Mouse (Mus musculus) liver, embryonic 12.5 days (tissue): ENCODE data around the gene Mrps21. TPM values are rescaled to one million over a fixed set of nuclear protein-coding genes. Genes with fewer than 3 reads are reported as not detected.
"Not testable (repeated sequence)": the region's sequence is repeated elsewhere in the genome, so short reads cannot be mapped to it uniquely, and the experiment has no call there.

Experiments
- ATAC-seq: fragments of 200-750 bp; cut with Nextera tagmentation; 2 replicates; pipeline ENCODE4 v1.8.0; 2017; ENCODE audit warnings: moderate number of reproducible peaks, mild to moderate bottlenecking, moderate library complexity
- H3K27ac ChIP-seq: fragments of 300-500 bp; sonication (generic); 2 replicates; pipeline ENCODE4 v1.5.1; 2016; ENCODE audit warnings: mild to moderate bottlenecking
- H3K27me3 ChIP-seq: fragments of 300-500 bp; sonication (generic); replicated peaks from 2 replicates; pipeline ENCODE4 v1.6.1; 2016; ENCODE audit warnings: mild to moderate bottlenecking, moderate library complexity
- H3K36me3 ChIP-seq: fragments of 300-500 bp; sonication (generic); 2 replicates; pipeline ENCODE4 v1.6.1; 2016; ENCODE audit warnings: mild to moderate bottlenecking, moderate library complexity
- H3K4me1 ChIP-seq: fragments of 300-500 bp; sonication (generic); 2 replicates; pipeline ENCODE4 v1.6.1; 2016
- H3K4me2 ChIP-seq: fragments of 300-500 bp; sonication (generic); 2 replicates; pipeline ENCODE4 v1.6.1; 2016; ENCODE audit warnings: mild to moderate bottlenecking, moderate library complexity
- H3K4me3 ChIP-seq: fragments of 300-500 bp; sonication (generic); 2 replicates; pipeline ENCODE4 v1.5.1; 2016; ENCODE audit warnings: mild to moderate bottlenecking, moderate library complexity
- H3K9ac ChIP-seq: fragments of 300-500 bp; sonication (generic); 2 replicates; pipeline ENCODE4 v1.6.1; 2016; ENCODE audit warnings: mild to moderate bottlenecking, moderate library complexity
- H3K9me3 ChIP-seq: fragments of 300-500 bp; sonication (generic); replicated peaks from 2 replicates; pipeline ENCODE4 v1.6.1; 2016; ENCODE audit warnings: mild to moderate bottlenecking, moderate library complexity
- WGBS: fragments of 180-500 bp; shearing (Covaris S2); methylation state at CpG from one replicate; pipeline ENCODE4 v1.1.7; 2016; ENCODE audit not compliant: insufficient replicate concordance; 5-methylcytosine and 5-hydroxymethylcytosine counted together
- polyA plus RNA-seq: library from polyadenylated mRNA; unstranded; fragments of >200 nt; fragmentation: Nextera tagmentation; extraction: Ambion mirVana; gene quantifications from 2 replicates; pipeline ENCODE4 v1.2.1, GENCODE M21; 2016

Gene Mrps21
- 280 and 285 TPM in 2 replicates for polyA plus RNA-seq

DNA sequence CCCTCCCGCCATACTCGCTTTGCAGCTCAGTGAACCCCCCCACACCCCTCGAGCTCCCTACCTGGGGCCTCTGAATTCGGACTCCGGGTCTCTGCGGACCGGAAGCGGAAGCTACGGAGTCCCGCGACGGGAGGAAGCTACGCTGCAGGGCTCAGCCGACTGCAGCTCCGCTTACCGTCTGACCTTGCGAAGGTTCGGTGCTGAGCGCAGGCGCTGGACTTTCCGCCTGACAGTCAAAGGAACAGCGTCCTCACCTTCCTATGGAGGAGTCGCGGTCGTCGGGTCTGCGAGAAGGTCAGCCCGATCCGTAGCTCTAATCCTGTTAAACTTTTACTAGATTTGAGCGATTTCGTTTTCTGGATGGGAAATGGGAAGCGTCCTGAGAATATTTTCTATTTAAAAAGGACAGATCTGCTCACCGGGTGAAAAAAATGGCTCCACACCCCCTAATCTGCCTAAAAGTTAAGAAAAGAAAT is at the start of gene Mrps21:
Gene Mrps21, minus strand, starts transcription at position 128 of the 476 bp plus-strand sequence.
- no peaks in the 10 kb centered on the region for H3K27me3 ChIP-seq

DNA sequence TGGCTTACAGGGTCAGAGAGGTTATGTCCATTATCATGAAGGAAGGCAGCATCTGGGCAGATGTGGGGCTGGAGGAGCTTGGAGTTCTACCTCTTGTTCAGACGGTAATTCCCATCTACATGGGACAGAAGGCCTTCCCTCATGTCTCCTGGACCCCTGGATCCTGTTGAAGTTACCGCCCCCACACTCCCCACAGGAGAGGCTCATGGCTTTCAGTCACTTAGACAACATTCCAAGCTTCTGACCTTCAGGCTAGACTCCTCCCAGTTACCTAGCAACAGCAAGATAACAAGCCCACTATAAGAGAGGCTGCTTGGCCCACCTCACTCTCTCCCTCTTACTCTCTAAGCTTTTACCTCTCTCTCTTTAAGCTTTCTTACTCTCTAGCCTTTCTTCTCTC is 49.2 kb upstream of the Mrps21 start:
- not testable (repeated sequence) for H3K36me3 ChIP-seq, H3K27ac ChIP-seq, H3K4me1 ChIP-seq, H3K27me3 ChIP-seq, ATAC-seq, H3K4me2 ChIP-seq, H3K9me3 ChIP-seq, H3K9ac ChIP-seq, H3K4me3 ChIP-seq
- WGBS = 61% methylated on average over 2 of the region's 2 CpGs

More for the DNA sequence above, at the start of gene Mrps21:
- H3K36me3 ChIP-seq = peaks cover 48% of the 10 kb centered on the region
- peaks cover 47% of the 10 kb centered on the region for H3K4me1 ChIP-seq
- H3K9me3 ChIP-seq = no peaks in the 10 kb centered on the region
- 1% methylated on average over 33 of the region's 33 CpGs for WGBS
- peak within 1 kb of the TSS; percentile 81 for H3K9ac ChIP-seq
- H3K27ac ChIP-seq = peak within 1 kb of the TSS; percentile 87
- peak within 1 kb of the TSS; percentile 69 for H3K4me3 ChIP-seq
- H3K4me2 ChIP-seq = peak within 1 kb of the TSS; percentile 76
- peak; percentile 94 for ATAC-seq

DNA sequence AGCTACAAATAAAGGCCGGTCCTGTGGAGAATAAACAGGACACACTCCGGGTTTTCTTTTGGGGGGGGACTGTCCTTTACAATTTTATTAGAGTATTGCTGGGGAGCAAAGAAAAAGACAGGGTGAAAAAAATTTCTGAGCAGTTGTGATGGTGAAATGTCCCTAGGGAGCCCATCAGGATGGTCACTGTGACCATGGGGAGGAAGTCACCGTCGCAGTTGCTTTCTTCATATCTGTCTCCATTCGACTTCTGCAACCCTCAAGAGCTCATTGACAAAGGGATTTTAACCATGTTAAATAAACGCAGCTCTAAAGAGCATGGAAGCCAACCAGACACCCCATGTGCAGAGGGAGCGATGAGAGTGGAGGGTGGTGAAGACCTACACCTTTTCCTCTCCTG is 45.4 kb upstream of the Mrps21 start:
- no peaks in the 10 kb centered on the region for H3K36me3 ChIP-seq
- H3K9ac ChIP-seq = no peak overlapping the region
- no peaks in the 10 kb centered on the region for H3K9me3 ChIP-seq
- no peak overlapping the region for H3K4me2 ChIP-seq
- peaks cover 5% of the 10 kb centered on the region for H3K4me1 ChIP-seq
- no peak for ATAC-seq
- WGBS = 55% methylated on average over 7 of the region's 7 CpGs
- H3K4me3 ChIP-seq = no peak overlapping the region
- H3K27ac ChIP-seq = no peak overlapping the region
- H3K27me3 ChIP-seq = no peaks in the 10 kb centered on the region; the same call in 1 of the 2 replicates

DNA sequence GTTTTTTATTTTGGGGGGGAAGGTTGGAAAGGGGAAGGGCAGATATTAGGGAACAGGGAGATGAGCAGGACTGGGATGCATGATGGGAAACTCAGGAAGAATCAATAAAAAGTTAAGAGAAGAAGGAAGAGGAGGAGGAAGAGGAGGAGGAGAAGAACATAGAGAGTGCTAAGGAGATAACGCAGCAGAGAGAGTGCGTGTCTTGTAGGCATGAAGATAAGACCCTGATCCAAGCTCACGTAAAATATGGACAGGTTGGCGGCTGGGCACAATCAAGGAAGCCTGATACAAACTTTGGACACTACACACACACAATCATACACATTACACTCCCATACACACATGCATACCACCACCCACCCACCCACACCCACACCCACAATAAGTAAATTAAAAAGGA is 43.4 kb upstream of the Mrps21 start:
- 17% methylated on average over 4 of the region's 4 CpGs for WGBS
- no peaks in the 10 kb centered on the region for H3K36me3 ChIP-seq
- H3K9ac ChIP-seq = no peak overlapping the region
- H3K4me3 ChIP-seq = no peak overlapping the region
- H3K27me3 ChIP-seq = 0 out of 2 replicates have a peak, but pooled peaks cover 5% of the 10 kb centered on the region
- H3K27ac ChIP-seq = no peak overlapping the region
- H3K4me1 ChIP-seq = peaks cover 5% of the 10 kb centered on the region
- no peak for ATAC-seq
- no peak overlapping the region for H3K4me2 ChIP-seq
- no peaks in the 10 kb centered on the region for H3K9me3 ChIP-seq

DNA sequence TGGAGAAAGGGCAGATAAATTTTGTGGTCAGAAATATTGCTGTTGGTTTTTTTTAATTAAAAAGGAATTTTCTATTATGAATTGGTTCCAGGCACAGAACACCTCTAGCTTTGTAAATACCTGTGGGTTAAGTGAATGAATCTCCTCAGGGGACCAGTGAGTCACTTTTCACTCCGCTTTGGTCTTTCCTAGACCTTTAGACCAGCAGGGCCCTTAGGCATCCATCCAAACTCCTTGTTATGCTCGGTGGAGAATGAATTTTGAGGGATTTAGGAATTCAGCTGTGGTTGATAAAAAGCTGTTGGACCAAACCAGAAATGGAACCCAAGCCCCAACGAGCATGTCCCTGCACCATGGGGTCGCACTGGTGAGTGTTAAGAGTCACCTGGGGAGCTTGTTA is 36.3 kb upstream of the Mrps21 start:
- H3K4me1 ChIP-seq = peaks cover 30% of the 10 kb centered on the region
- H3K36me3 ChIP-seq = no peaks in the 10 kb centered on the region
- ATAC-seq = no peak
- no peak overlapping the region for H3K9ac ChIP-seq
- H3K27me3 ChIP-seq = peaks cover 66% of the 10 kb centered on the region
- H3K27ac ChIP-seq = no peak overlapping the region
- no peak overlapping the region for H3K4me3 ChIP-seq
- H3K4me2 ChIP-seq = no peak overlapping the region
- no peaks in the 10 kb centered on the region for H3K9me3 ChIP-seq
- 36% methylated on average over 4 of the region's 4 CpGs for WGBS

DNA sequence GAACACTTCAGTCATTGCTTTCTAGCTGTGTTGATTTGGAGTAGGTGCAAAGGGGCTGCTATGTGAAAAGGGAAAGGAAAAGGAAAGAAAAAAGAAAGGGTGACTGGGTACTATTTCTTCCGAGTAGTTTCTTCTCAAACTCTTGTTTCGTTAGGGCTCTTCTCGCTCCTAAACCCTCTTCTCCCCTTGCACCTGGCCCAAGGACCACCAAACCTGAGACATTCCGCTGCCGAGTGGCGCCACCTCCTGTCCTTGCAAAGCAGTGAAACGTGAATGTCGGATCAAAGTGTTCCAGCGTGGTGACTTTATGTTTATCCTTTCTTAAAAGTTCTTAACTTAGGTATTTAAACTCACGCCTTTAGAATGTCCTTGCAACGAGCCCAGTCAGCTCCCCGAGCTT is 35.5 kb upstream of the Mrps21 start:
- Histone ChIP-seq H3K4me1 (peaks cover 33% of the 10 kb centered on the region), H3K27ac (no peak overlapping the region)
- WGBS = under 1% methylated on average over 12 of the region's 12 CpGs

DNA sequence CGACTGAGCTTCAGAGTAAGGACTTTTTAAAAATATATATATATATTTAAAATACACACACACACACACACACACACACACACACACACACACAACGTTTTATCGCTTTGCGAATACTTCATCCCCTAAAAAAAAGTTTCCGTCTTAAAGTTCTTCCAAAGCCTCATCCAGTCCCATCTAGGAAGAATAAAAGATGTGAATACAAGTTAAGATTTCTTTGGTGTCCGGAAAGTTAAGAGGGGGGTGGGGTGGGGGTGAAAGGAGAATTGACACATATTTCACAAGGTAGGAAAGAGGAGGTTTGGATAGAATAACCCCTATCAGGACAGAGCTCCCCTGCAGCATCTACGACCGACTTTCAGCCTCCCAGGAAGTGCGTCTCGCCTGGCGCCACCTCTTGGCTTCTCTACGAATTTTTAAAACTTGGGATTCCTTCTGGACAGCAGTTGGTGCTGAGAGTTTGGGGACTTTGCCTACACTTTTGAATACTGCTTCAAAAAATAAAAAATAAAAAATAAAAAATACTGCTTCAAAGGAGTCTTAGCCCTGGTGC is 34.7 kb upstream of the Mrps21 start:
- Histone ChIP-seq H3K9ac (0 out of 2 replicates have a peak overlapping the region, but pooled peaks have one; percentile 29), H3K9me3 (no peaks in the 10 kb centered on the region), H3K4me2 (peak overlapping the region; percentile 65), H3K36me3 (no peaks in the 10 kb centered on the region), H3K4me1 (peaks cover 33% of the 10 kb centered on the region), H3K4me3 (peak overlapping the region; percentile 34), H3K27ac (no peak overlapping the region), H3K27me3 (peaks cover 82% of the 10 kb centered on the region)
- under 1% methylated on average over 12 of the region's 12 CpGs for WGBS
- no peak for ATAC-seq

More for the DNA sequence above, 35.5 kb upstream of the Mrps21 start:
- Histone ChIP-seq H3K4me2 (peak overlapping the region; percentile 65), H3K27me3 (peaks cover 73% of the 10 kb centered on the region), H3K9me3 (no peaks in the 10 kb centered on the region), H3K4me3 (peak overlapping the region; percentile 34), H3K9ac (0 out of 2 replicates have a peak overlapping the region, but pooled peaks have one; percentile 29), H3K36me3 (no peaks in the 10 kb centered on the region)
- no peak for ATAC-seq

DNA sequence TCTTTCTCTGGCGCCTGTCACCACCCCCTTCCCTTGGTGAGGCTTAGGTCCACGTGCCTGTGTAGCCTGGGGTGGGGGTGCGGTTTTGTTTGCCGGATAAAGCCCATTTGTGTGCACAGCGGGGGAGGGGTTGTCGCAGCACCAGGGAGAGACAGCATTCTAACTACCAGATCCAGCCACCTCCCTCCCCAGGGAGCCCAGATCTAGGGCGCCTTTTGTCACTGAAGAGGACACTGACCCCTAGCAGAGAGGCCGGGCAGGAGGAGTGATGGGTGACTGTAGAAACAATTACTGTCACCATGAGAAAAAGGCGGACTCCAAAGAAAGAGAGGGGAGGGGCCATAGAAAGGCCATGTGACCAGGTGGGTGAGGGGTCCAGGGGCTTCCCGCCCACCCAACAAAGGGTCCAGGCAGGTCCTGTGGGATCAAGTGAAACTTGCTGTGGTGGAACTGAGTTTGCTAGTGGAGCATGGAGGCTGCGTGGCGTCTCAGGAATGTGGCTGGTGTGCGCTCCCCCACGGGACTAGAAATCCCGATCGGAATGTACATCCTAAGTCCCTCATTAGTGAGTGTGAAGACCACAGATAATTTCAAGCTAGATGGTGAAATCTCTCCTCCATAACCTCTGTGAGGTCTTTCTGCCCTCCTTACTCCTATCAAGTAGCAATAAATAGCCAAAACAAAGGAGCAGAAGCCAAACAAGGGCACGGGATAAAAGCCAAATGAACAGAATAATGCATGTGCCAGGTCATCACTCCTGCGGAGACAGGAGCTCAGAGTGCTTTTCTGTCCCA is 34.0 kb upstream of the Mrps21 start:
- peak; percentile 44; the same call in 1 of the 2 replicates for ATAC-seq
- Histone ChIP-seq H3K9me3 (no peaks in the 10 kb centered on the region), H3K4me2 (peak overlapping the region; percentile 65), H3K9ac (peak overlapping the region; percentile 24; the same call in 1 of the 2 replicates), H3K36me3 (no peaks in the 10 kb centered on the region), H3K4me3 (peak overlapping the region; percentile 34), H3K4me1 (peaks cover 33% of the 10 kb centered on the region), H3K27ac (peak overlapping the region; percentile 79), H3K27me3 (peaks cover 80% of the 10 kb centered on the region)
- WGBS = 2% methylated on average over 18 of the region's 18 CpGs

DNA sequence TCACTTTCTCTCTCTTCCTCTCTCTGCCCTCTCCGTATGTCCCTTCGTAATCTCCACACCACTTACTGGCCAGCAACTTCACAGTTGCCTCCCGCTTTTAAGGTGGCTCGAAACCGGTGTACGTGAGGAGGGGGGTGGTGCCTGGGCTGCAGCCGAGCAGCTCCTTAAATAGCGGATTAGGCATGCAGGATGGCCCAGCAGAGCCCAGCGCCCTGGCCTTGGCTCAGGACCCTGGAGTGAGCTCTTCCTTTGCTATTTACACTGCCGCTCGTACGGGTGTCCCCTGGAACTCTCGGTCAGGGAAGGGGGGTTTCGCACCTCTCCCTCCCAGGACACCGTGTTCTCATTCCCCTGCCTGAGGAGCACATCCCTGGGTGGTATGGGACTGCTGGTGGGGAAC is 33.2 kb upstream of the Mrps21 start, which contains the start of gene Car14:
Gene Car14, minus strand, starts transcription at position 124 of the 400 bp plus-strand sequence.
- 3% methylated on average over 15 of the region's 15 CpGs for WGBS
- peaks cover 86% of the 10 kb centered on the region for H3K27me3 ChIP-seq
- no peak for ATAC-seq

DNA sequence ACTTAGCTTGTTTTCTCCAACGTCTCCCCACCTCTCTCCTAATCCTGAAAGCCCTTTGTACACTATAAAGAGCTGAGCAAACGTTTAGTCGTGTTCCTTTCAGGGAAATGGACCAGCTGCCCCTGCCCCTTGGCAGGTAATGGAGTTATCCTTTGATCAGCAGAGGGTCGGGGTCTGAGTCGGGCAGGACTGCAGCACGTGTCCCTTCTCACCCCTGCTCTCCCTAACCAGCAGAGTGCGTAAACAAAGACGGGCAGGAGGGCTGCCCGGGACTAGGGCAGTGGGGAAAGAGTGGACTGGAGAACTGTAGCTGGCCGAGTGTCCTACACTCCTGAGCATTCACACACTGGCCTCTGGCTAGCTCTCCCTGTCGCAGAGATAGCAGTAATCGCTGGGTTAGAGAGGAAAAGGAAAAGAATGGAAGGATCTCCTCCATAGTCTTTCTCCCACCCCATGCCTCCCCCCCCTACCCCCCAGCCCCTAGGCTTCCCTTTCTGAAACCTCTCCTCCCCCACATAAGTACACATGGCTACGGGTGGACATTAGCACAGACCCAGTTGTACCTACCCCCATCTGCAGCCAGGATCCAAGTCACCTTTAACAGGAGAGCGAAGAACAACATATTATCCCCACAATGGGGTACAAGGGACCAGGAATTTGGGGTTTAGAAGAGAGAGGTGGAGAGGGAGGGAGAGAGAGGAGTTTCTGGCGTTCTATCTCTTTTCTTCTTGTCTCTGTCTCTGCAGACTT is 32.6 kb upstream of the Mrps21 start:
- H3K27ac ChIP-seq = peak overlapping the region; percentile 79

More for the DNA sequence above, 33.2 kb upstream of the Mrps21 start, which contains the start of gene Car14:
- peak within 1 kb of the TSS; percentile 40 for H3K9ac ChIP-seq
- H3K4me2 ChIP-seq = peak within 1 kb of the TSS; percentile 65
- H3K9me3 ChIP-seq = no peaks in the 10 kb centered on the region
- peaks cover 33% of the 10 kb centered on the region for H3K4me1 ChIP-seq
- peak within 1 kb of the TSS; percentile 34 for H3K4me3 ChIP-seq
- H3K27ac ChIP-seq = peak within 1 kb of the TSS; percentile 79
- no peaks in the 10 kb centered on the region for H3K36me3 ChIP-seq

DNA sequence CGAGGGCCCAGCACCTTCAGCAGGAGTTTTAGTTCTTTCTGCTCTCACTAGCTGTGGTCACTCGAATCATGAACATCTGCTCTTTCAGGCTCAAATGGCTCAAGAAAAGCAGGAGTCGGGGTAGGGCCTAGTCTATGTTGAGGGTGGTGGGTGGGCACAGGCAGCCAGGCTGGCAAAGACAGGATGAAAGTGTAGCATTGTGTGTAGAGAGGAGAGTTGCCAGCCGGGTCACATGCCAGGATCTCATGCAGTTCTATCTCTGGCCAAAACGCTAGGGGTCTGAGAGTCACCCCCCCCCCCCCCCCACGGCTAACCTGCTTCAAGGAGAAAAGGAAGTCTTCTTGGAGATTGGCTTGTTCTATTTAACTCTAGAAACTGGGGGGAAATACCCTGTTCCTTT is 31.3 kb upstream of the Mrps21 start:
- Histone ChIP-seq H3K27me3 (peaks cover 77% of the 10 kb centered on the region), H3K9ac (no peak overlapping the region), H3K27ac (peak overlapping the region; percentile 33; the same call in 1 of the 2 replicates)

More for the DNA sequence above, 32.6 kb upstream of the Mrps21 start:
- H3K9ac ChIP-seq = peak overlapping the region; percentile 40
- no peaks in the 10 kb centered on the region for H3K9me3 ChIP-seq
- peaks cover 84% of the 10 kb centered on the region for H3K27me3 ChIP-seq
- H3K4me1 ChIP-seq = peaks cover 33% of the 10 kb centered on the region
- H3K4me2 ChIP-seq = peak overlapping the region; percentile 65
- WGBS = 10% methylated on average over 15 of the region's 15 CpGs
- peaks cover under 1% of the 10 kb centered on the region; the same call in 1 of the 2 replicates for H3K36me3 ChIP-seq
- ATAC-seq = peak; percentile 63
- H3K4me3 ChIP-seq = peak overlapping the region; percentile 34

More for the DNA sequence above, 31.3 kb upstream of the Mrps21 start:
- Histone ChIP-seq H3K4me2 (no peak overlapping the region), H3K36me3 (peaks cover 8% of the 10 kb centered on the region; the same call in 1 of the 2 replicates), H3K4me1 (peaks cover 33% of the 10 kb centered on the region), H3K4me3 (no peak overlapping the region), H3K9me3 (no peaks in the 10 kb centered on the region)
- 41% methylated on average over 6 of the region's 6 CpGs for WGBS
- no peak for ATAC-seq
